Comparison of ENCODE assay signal across 7 mouse cellular contexts in the genomic region with DNA sequence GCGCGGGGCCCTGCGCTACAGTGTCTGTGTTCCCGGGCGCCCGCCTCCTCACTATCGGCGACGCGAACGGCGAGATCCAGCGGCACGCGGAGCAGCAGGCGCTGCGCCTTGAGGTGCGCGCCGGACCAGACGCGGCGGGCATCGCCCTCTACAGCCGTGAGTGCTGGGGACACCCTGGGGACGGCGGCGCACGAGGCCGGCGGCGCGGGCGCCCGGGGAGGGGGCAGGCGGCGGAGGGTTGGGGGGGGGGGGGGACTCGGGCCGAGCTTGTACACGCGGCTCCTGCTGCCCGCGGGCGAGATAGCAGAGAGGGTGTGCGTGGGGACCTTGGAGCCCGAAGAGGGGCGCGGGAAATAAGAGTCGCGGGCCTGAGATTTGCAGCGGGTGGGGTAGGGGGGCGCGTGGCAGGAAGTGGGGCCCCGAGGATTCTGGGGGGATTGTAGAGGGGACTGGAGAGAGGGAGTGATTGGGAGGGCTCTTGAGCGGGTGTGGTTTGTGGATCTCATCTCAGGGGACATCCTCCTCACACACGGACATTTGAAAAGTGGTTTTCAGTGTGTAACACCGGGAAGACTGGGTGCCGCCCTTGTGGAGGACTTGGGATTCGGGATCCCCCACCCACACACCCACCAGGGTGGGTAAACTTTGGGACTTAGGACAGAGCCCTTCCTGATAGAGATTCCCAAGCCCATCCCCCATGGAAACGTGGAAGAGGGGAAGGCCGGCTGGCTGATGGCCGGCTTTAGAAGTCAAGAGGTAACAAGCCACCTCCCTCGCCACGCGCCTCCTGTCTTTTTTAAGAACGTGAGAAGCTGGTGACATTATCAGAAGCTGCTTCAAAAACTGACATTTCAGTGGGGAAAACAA. TPM values are rescaled to one million over a fixed set of nuclear protein-coding genes. Genes with fewer than 3 reads are reported as not detected.
DNase-seq lines count a peak whose midpoint lies in the region; ATAC-seq and TF ChIP-seq lines count a peak whose summit lies in the region.

No protein-coding gene starts in this region.

- WGBS in cerebellum, adult 2 months, result under 1% methylated on average over 47 of the region's 66 CpGs
- WGBS in hindbrain, embryonic 13.5 days, result under 1% methylated on average over 50 of the region's 66 CpGs
- 2% methylated on average over 46 of the region's 66 CpGs for whole genome bisulfite sequencing in macrophage (ENCODE audit: missing documents)

- H3K79me2 ChIP-seq in macrophage (ENCODE audit: inconsistent target), result peaks cover 44% of the 10 kb centered on the region

- peak overlapping the region; percentile 70 for H3K4me2 ChIP-seq in hindbrain, embryonic 13.5 days

- H3K27me3 ChIP-seq in cerebellum, adult 2 months (ENCODE audit: control insufficient read depth, insufficient read depth, low read length), result no peaks in the 10 kb centered on the region
- H3K27me3 ChIP-seq in hindbrain, embryonic 13.5 days, result no peaks in the 10 kb centered on the region

- peak; percentile 8; the same call in 1 of the 2 replicates for ATAC-seq in frontal cortex, adult (ENCODE audit: low TSS enrichment)
- ATAC-seq in hindbrain, embryonic 13.5 days (ENCODE audit: low FRiP score), result peak; percentile 27

- TF ChIP-seq POLR2A in cerebellum, adult 2 months (IDR thresholded peaks at IDR 0.05; ENCODE audit: borderline replicate concordance, insufficient read depth, low read length), result no peak

- peak overlapping the region; percentile 96 for H3K9ac ChIP-seq in hindbrain, embryonic 13.5 days

- peak overlapping the region; percentile 70 for H3K4me3 ChIP-seq in cerebellum, adult 2 months (replicated peaks; ENCODE audit: insufficient read depth, low read depth, low read length)
- H3K4me3 ChIP-seq in hindbrain, embryonic 13.5 days, result peak overlapping the region; percentile 75
- peak overlapping the region; percentile 75 for H3K4me3 ChIP-seq in macrophage (ENCODE audit: inconsistent target)

- peaks cover 10% of the 10 kb centered on the region for H3K36me3 ChIP-seq in hindbrain, embryonic 13.5 days
- H3K36me3 ChIP-seq in macrophage (ENCODE audit: inconsistent target), result no peaks in the 10 kb centered on the region

- no peak for TF ChIP-seq CTCF in cerebellum, adult 2 months (IDR thresholded peaks at IDR 0.05; ENCODE audit: borderline replicate concordance, insufficient read depth, low read depth, low read length)

- H3K27ac ChIP-seq in cerebellum, adult 2 months (ENCODE audit: insufficient read depth, low read length), result peak overlapping the region; percentile 44
- peak overlapping the region; percentile 99 for H3K27ac ChIP-seq in hindbrain, embryonic 13.5 days
- peak overlapping the region; percentile 40 for H3K27ac ChIP-seq in macrophage

- H3K9me3 ChIP-seq in hindbrain, embryonic 13.5 days, result no peaks in the 10 kb centered on the region

- DNase-seq in WW6 (ENCODE audit: low read depth, low spot score), result peak; percentile 33
- peak in 1 of 2 experiments; percentile 70 for DNase-seq in cerebellum, adult 2 months
- peak; percentile 27 to 32 for DNase-seq in left cerebral cortex, adult 9 months (ENCODE audit: low spot score in 2 of 2)
- DNase-seq in right cerebral cortex, postnatal 36 days (ENCODE audit: low spot score in 2 of 2), result peak; percentile 12 to 28

- peaks cover 9% of the 10 kb centered on the region for H3K4me1 ChIP-seq in cerebellum, adult 2 months (ENCODE audit: control insufficient read depth, insufficient read depth, low read length)
- H3K4me1 ChIP-seq in hindbrain, embryonic 13.5 days (replicated peaks), result peaks cover 43% of the 10 kb centered on the region

RNA-seq across cellular contexts. Expression of a gene that starts 0.6 kb away (rescaled TPM):
- polyA plus RNA-seq in cerebellum, adult 2 months (2012; rRNA removed), result 51.0 and 57.1 TPM in 2 replicates
- polyA plus RNA-seq in hindbrain, embryonic 13.5 days (2015; fragmentation: Nextera tagmentation; extraction: Ambion mirVana), result 29.4 and 29.9 TPM in 2 replicates
- total RNA-seq in macrophage (2018; cell fraction: chromatin; rRNA removed), result 10 to 100 TPM; 16.3 to 53.7 (median 29.1) TPM
- total RNA-seq in macrophage (2018; cell fraction: cytosol; rRNA removed), result 10 to 100 TPM; 11.5 to 21.4 (median 15.7) TPM
- 10 to 100 TPM; 11.4 to 44.2 (median 20.9) TPM for total RNA-seq in macrophage (2018; cell fraction: nucleus; rRNA removed)
- 14.6 to 27.6 TPM (median 25.0 TPM) in 3 replicates for polyA plus RNA-seq in macrophage (2018)

RNA-seq across cellular contexts. Expression of a gene that starts 21.3 kb away (rescaled TPM):
- polyA plus RNA-seq in cerebellum, adult 2 months (2012; rRNA removed), result 0.28 and 0.29 TPM in 2 replicates
- 3.4 and 3.8 TPM in 2 replicates for polyA plus RNA-seq in hindbrain, embryonic 13.5 days (2015; fragmentation: Nextera tagmentation; extraction: Ambion mirVana)
- total RNA-seq in macrophage (2018; cell fraction: chromatin; rRNA removed), result 100 to 1,000 TPM in 6 of 26 experiments, 10 to 100 TPM in 20; 15.4 to 119 (median 65.8) TPM
- total RNA-seq in macrophage (2018; cell fraction: cytosol; rRNA removed), result 100 to 1,000 TPM; 131 to 227 (median 183) TPM
- 100 to 1,000 TPM in 12 of 26 experiments, 10 to 100 TPM in 14; 50.9 to 161 (median 97.0) TPM for total RNA-seq in macrophage (2018; cell fraction: nucleus; rRNA removed)
- polyA plus RNA-seq in macrophage (2018), result 88.5 to 191 TPM (median 116 TPM) in 3 replicates

RNA-seq across cellular contexts. Expression of a gene that starts 37.3 kb away (rescaled TPM):
- polyA plus RNA-seq in cerebellum, adult 2 months (2012; rRNA removed), result 25.9 and 26.4 TPM in 2 replicates
- polyA plus RNA-seq in hindbrain, embryonic 13.5 days (2015; fragmentation: Nextera tagmentation; extraction: Ambion mirVana), result 57.0 and 61.8 TPM in 2 replicates
- total RNA-seq in macrophage (2018; cell fraction: chromatin; rRNA removed), result 10 to 100 TPM in 1 of 26 experiments, 1 to 10 TPM in 24, under 1 TPM in 1; 0.76 to 10.5 (median 3.7) TPM
- 10 to 100 TPM in 21 of 26 experiments, 1 to 10 TPM in 5; 5.6 to 15.4 (median 11.2) TPM for total RNA-seq in macrophage (2018; cell fraction: cytosol; rRNA removed)
- total RNA-seq in macrophage (2018; cell fraction: nucleus; rRNA removed), result 10 to 100 TPM in 5 of 26 experiments, 1 to 10 TPM in 21; 3.3 to 13.1 (median 7.4) TPM
- 5.5 to 16.0 TPM (median 11.8 TPM) in 3 replicates for polyA plus RNA-seq in macrophage (2018)

RNA-seq across cellular contexts. Expression of a gene that starts 45.2 kb away (rescaled TPM):
- polyA plus RNA-seq in cerebellum, adult 2 months (2012; rRNA removed), result 53.1 and 53.4 TPM in 2 replicates
- 53.5 and 55.0 TPM in 2 replicates for polyA plus RNA-seq in hindbrain, embryonic 13.5 days (2015; fragmentation: Nextera tagmentation; extraction: Ambion mirVana)
- total RNA-seq in macrophage (2018; cell fraction: chromatin; rRNA removed), result 10 to 100 TPM in 7 of 26 experiments, 1 to 10 TPM in 19; 3.4 to 16.0 (median 7.9) TPM
- total RNA-seq in macrophage (2018; cell fraction: cytosol; rRNA removed), result 10 to 100 TPM; 12.4 to 28.1 (median 21.9) TPM
- total RNA-seq in macrophage (2018; cell fraction: nucleus; rRNA removed), result 10 to 100 TPM in 25 of 26 experiments, 1 to 10 TPM in 1; 9.2 to 30.8 (median 16.4) TPM
- polyA plus RNA-seq in macrophage (2018), result 15.8 to 21.9 TPM (median 21.2 TPM) in 3 replicates

RNA-seq across cellular contexts. Expression of a gene that starts 45.3 kb away (rescaled TPM):
- polyA plus RNA-seq in cerebellum, adult 2 months (2012; rRNA removed), result 30.9 and 31.3 TPM in 2 replicates
- polyA plus RNA-seq in hindbrain, embryonic 13.5 days (2015; fragmentation: Nextera tagmentation; extraction: Ambion mirVana), result 25.7 and 27.7 TPM in 2 replicates
- 10 to 100 TPM in 19 of 26 experiments, 1 to 10 TPM in 7; 2.7 to 38.9 (median 17.0) TPM for total RNA-seq in macrophage (2018; cell fraction: chromatin; rRNA removed)
- 10 to 100 TPM in 21 of 26 experiments, 1 to 10 TPM in 5; 6.1 to 15.8 (median 11.6) TPM for total RNA-seq in macrophage (2018; cell fraction: cytosol; rRNA removed)
- 10 to 100 TPM in 21 of 26 experiments, 1 to 10 TPM in 5; 4.8 to 32.4 (median 17.1) TPM for total RNA-seq in macrophage (2018; cell fraction: nucleus; rRNA removed)
- 6.9 to 12.2 TPM (median 7.4 TPM) in 3 replicates for polyA plus RNA-seq in macrophage (2018)

Comparison
In these comparisons a context has a peak if more than half of its experiments do, and no peak if none do; other contexts are left out.
1. H3K27ac ChIP-seq: peak in every context shown above with its lines; median percentile 99 in hindbrain, embryonic 13.5 days; 44 in cerebellum, adult 2 months; 40 in macrophage.
2. RNA of a gene that starts 21.3 kb away (polyA plus RNA-seq): 88.5 to 191 TPM in macrophage; 3.4 to 3.8 TPM in hindbrain, embryonic 13.5 days and 0.28 to 0.29 TPM in cerebellum, adult 2 months; every median in the first group is over 10 times any median in the second.
3. Peak in every context shown above with its lines, with median percentiles within 50 percentile points of each other: H3K4me3 ChIP-seq.